Mouse (Mus musculus): ENCODE data around the gene Olfr127.
"Not testable (repeated sequence)": the region's sequence is repeated elsewhere in the genome, so short reads cannot be mapped to it uniquely, and the experiment has no call there.

Gene Olfr127

DNA sequence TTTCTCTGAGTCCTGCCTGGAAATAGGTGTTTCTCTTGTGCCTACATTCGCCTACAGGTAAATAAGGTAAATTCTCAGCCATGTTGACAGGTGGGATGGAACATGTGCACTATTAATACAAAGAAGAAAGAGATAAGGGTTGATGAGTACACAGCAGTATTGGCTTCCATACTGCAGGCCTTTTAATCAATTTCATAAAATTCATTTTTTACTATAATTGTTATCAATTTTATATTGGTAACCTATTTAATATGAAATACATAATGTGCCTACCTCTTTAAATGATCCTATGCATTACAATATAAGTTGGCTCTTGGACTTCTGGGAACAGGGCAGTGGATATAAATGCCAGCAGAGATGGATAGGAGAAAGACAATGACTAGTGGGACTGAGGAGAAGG is at the start of gene Olfr127:
Gene Olfr127 (plus strand): TSS at position 301 of the 400 bp plus-strand sequence.
- no peak for DNase-seq

DNA sequence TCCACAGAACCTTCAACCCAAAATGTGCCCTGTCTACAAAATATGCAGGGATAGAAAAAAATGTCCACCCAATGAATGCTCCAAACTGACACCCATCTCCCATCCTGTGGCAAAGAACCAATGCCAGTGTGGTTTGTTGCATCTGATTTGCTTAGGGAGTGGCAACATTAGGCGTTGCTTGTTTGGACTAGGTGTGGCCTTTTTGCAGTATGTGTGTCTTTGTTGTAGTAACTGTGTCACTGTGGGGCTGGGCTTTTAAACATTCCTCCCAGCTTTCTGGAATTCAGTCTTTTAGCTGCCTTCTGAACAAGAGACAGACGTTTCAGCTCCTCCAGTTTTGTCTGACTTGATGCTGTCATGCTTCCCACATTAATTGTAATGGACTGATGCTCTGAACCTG is 36.3 kb upstream of the Olfr127 start:
- no peak for DNase-seq

DNA sequence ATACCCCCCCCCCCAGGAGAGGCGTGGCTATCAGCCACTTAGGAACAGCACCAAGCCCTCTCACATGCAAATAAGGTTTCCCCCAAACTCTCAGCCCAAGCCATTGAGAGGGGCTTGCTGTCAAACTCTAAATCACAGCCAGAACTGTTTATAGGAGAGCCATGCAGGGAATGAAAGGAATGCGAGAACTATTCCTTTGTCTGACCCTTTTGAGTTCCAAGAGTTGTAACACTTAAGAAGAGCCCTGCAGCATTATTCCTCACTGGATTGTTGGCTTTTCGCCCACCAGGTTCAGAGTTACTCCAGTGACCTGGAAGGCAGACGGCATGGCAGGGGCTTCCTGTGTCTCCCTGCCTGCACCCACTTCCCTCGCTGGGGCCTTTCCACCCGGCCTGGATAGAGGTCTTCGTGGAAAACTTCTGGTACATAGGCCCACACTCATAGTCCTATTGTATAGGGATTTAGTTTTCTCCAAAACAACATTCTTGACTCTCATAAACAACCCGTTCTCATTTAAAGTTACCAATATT is 30.5 kb upstream of the Olfr127 start:
- DNase-seq = no peak

DNA sequence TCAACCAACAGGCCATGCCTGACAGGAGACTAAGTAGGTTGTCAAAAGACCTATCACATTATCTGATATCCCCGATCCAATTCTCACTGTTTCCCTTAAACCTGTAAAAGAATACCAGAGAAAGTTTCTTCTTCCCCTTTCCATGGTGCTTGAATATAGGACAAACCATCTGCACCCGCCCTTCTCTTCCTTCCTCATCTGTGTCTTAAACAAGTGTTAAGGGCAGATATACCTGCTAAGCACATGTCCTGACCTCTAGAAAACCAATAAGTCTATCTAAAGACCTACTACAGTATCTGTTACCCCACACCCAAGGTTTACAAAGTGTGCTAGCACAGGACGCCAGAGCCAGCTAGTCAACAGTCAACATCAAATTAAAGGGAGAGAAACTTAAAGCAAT is 26.4 kb upstream of the Olfr127 start:
- no peak for DNase-seq

DNA sequence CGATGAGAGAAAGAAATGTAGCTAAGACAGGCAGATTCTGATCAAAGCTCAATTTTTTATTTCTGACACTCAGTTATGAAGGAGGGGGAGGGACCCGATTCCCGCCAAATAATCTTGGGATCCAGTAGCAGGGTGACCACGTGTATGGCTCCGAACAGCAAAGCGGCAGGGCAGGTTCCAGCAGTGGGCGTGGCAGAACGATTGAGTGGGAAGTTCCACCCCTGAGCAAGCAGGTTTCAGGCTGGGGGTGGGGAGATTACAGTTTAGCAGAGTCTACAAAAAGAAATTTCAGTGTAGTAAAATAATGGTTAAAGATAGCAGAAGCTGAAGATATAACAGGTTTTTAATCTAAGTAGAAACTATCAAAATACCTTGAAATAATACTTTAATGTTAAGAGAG is 6.6 kb downstream of the Olfr127 start:
- not testable (repeated sequence) for DNase-seq

DNA sequence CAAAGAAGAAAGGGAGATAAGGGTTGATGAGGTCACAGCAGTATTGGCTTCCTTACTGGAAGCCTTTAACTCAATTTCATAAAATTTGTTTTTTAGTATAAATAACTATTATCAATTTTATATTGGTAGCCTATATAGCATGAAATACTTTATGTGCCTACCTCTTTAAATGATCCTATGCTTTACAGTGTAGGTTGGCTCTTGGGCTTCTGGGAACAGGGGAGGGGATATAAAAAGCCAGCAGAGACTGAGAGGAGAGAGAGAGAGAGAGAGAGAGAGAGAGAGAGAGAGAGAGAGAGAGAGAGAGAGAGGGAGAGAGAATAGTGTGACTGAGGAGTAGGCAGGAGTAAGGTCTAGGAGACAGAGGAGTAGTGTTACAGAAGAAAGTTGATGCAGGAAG is 20.0 kb downstream of the Olfr127 start, which contains the start of gene Olfr128:
Gene Olfr128 (plus strand): TSS at position 301 of the 400 bp plus-strand sequence.
- DNase-seq = no peak

DNA sequence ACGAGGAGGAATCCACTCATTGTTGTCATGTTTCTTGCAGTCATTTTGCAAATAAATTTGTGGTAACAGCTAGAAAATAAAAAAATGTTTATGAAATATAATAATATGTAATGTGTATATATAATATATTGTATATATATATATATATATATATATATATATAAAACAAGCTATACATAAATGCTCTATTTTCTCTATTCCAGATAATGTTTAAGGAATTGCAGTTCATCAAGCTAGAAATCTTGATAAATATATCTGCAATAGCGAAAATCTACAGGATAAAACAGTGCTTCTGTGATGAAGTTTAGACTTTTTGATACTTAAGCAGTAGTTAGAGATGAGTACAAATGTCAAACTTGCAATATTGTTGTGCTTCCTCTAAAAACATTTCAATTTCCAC is 52.7 kb downstream of the Olfr127 start, which contains the start of gene Olfr761:
Gene Olfr761 (minus strand): TSS at position 101 of the 400 bp plus-strand sequence.
- no peak for DNase-seq
